Comparison of ENCODE assay signal across 17 mouse cellular contexts in genomic region chr6:87745301-87745700, GRCm38 (mm10). TPM values are rescaled to one million over a fixed set of nuclear protein-coding genes. Genes with fewer than 3 reads are reported as not detected.
DNase-seq lines count a peak whose midpoint lies in the region; ATAC-seq lines count a peak whose summit lies in the region.
"Had no signal": no experiment of that assay in that cellular context is flagged by ENCODE, and none has a peak within 500 bp of the region (broad histone marks: within the 10 kb centered on the region; RNA-seq: fewer than 3 reads in every experiment).

No protein-coding gene starts in this region.

- intact Hi-C loops in gastrocnemius, postnatal 36 days (cut with DNase I) = no loop called here

- peaks cover 100% of the 10 kb centered on the region for H3K4me1 ChIP-seq in megakaryocyte, embryonic 14.5 days
- H3K4me1 ChIP-seq in lung, embryonic 15.5 days = peaks cover 36% of the 10 kb centered on the region
- H3K4me1 ChIP-seq in forebrain, embryonic 14.5 days (ENCODE audit: control insufficient read depth, insufficient read depth, low read length) = no peaks in the 10 kb centered on the region
- H3K4me1 ChIP-seq: midbrain, embryonic 15.5 days; neural tube, embryonic 13.5 days had no signal

- WGBS in lung, embryonic 15.5 days = 20% methylated on average over 1 of the region's 1 CpGs
- 46% methylated on average over 1 of the region's 1 CpGs for WGBS in forebrain, embryonic 14.5 days

- H3K27ac ChIP-seq in lung, embryonic 15.5 days = peak overlapping the region; percentile 24; the same call in 1 of the 2 replicates
- no peak overlapping the region for H3K27ac ChIP-seq in forebrain, embryonic 14.5 days (ENCODE audit: low read depth, low read length)
- H3K27ac ChIP-seq: layer of hippocampus, adult 2 months; midbrain, embryonic 15.5 days; neural tube, embryonic 13.5 days had no signal

- peaks cover 64% of the 10 kb centered on the region for H3K36me3 ChIP-seq in megakaryocyte, embryonic 14.5 days (replicated peaks; ENCODE audit: low read length)
- no peaks in the 10 kb centered on the region for H3K36me3 ChIP-seq in lung, embryonic 15.5 days
- no peaks in the 10 kb centered on the region for H3K36me3 ChIP-seq in forebrain, embryonic 14.5 days (ENCODE audit: control insufficient read depth, insufficient read depth, low read length)
- H3K36me3 ChIP-seq: midbrain, embryonic 15.5 days; neural tube, embryonic 13.5 days had no signal

- no peak overlapping the region for H3K9ac ChIP-seq in lung, embryonic 15.5 days
- H3K9ac ChIP-seq in forebrain, embryonic 14.5 days (ENCODE audit: low read length) = no peak overlapping the region
- H3K9ac ChIP-seq: forebrain, postnatal 0 days; lung, embryonic 14.5 days; midbrain, embryonic 15.5 days; neural tube, embryonic 13.5 days had no signal

- H3K4me2 ChIP-seq in lung, embryonic 15.5 days = no peak overlapping the region
- no peak overlapping the region for H3K4me2 ChIP-seq in forebrain, embryonic 14.5 days (ENCODE audit: low read length)
- H3K4me2 ChIP-seq: lung, embryonic 14.5 days; midbrain, embryonic 15.5 days; neural tube, embryonic 13.5 days had no signal

- H3K9me3 ChIP-seq in megakaryocyte, embryonic 14.5 days = no peaks in the 10 kb centered on the region
- H3K9me3 ChIP-seq in lung, embryonic 15.5 days = no peaks in the 10 kb centered on the region
- H3K9me3 ChIP-seq in forebrain, embryonic 14.5 days (replicated peaks; ENCODE audit: control insufficient read depth, low read length) = no peaks in the 10 kb centered on the region
- H3K9me3 ChIP-seq: midbrain, embryonic 15.5 days; neural tube, embryonic 13.5 days had no signal

- no peak for ATAC-seq in megakaryocyte, adult 5-6 weeks (ENCODE audit: poor library complexity, severe bottlenecking)
- ATAC-seq in lung, embryonic 15.5 days (ENCODE audit: borderline replicate concordance, extremely low read depth, low FRiP score, low TSS enrichment) = no peak
- no peak for ATAC-seq in forebrain, embryonic 14.5 days
- ATAC-seq: forebrain, postnatal 0 days; hindbrain, embryonic 16.5 days; midbrain, embryonic 15.5 days; Patski had no signal

- H3K27me3 ChIP-seq in megakaryocyte, embryonic 14.5 days (replicated peaks) = no peaks in the 10 kb centered on the region
- no peaks in the 10 kb centered on the region for H3K27me3 ChIP-seq in lung, embryonic 15.5 days
- H3K27me3 ChIP-seq in forebrain, embryonic 14.5 days (replicated peaks; ENCODE audit: control insufficient read depth, insufficient read depth, low read length) = no peaks in the 10 kb centered on the region
- H3K27me3 ChIP-seq: midbrain, embryonic 15.5 days; neural tube, embryonic 13.5 days; Patski had no signal

- H3K4me3 ChIP-seq in megakaryocyte, embryonic 14.5 days (replicated peaks) = peak overlapping the region; percentile 52
- no peak overlapping the region for H3K4me3 ChIP-seq in lung, embryonic 15.5 days
- H3K4me3 ChIP-seq in forebrain, embryonic 14.5 days (ENCODE audit: low read depth, low read length) = no peak overlapping the region
- H3K4me3 ChIP-seq: layer of hippocampus, adult 2 months; midbrain, embryonic 15.5 days; neural tube, embryonic 13.5 days had no signal

- DNase-seq in gastrocnemius, adult 18-20 months (ENCODE audit: low spot score) = peak; percentile 23
- DNase-seq in gastrocnemius, postnatal 36 days = no peak
- no peak for DNase-seq in forebrain, embryonic 14.5 days (ENCODE audit: low spot score)
- no peak for DNase-seq in Muller cell, postnatal 12 days (ENCODE audit: inconsistent ontology term)
- no peak for DNase-seq in heart, adult 8-10 months (ENCODE audit: low spot score)
- DNase-seq: B cell, adult 2 months; cerebellum, adult 11 months; forebrain, postnatal 0 days had no signal

RNA-seq across cellular contexts. Expression of gene Efcc1, which starts 14.6 kb away (rescaled TPM):
- total RNA-seq in gastrocnemius, adult 18-20 months (2021) = under 1 TPM; 0.66 to 0.74 TPM
- total RNA-seq in gastrocnemius, postnatal 36 days (2021) = under 1 TPM; 0.81 to 0.84 TPM
- polyA plus RNA-seq in megakaryocyte, embryonic 14.5 days (2012; ENCODE audit: insufficient read depth, low replicate concordance) = 1.2 TPM in 1 of 2 replicates, not detected in the other
- total RNA-seq in megakaryocyte, adult 5-6 weeks (2015) = 0.39 TPM in 1 of 2 replicates, not detected in the other
- total RNA-seq in megakaryocyte, adult 5-6 weeks (2017) = not detected in 2 replicates
- polyA plus RNA-seq in lung, embryonic 15.5 days (2015; fragmentation: Nextera tagmentation; extraction: Ambion mirVana) = 5.4 and 6.0 TPM in 2 replicates
- polyA plus RNA-seq in forebrain, embryonic 14.5 days (2014; fragmentation: Nextera tagmentation; extraction: Ambion mirVana) = 0.89 and 2.0 TPM in 2 replicates
- total RNA-seq in heart, adult 8-10 months (2022) = 1 to 10 TPM in 3 of 4 experiments, under 1 TPM in 1; 0.53 to 1.2 (median 1.1) TPM

RNA-seq across cellular contexts. Expression of gene Gp9, which starts 32.6 kb away (rescaled TPM):
- not detected for total RNA-seq in gastrocnemius, adult 18-20 months (2021)
- not detected for total RNA-seq in gastrocnemius, postnatal 36 days (2021)
- polyA plus RNA-seq in megakaryocyte, embryonic 14.5 days (2012; ENCODE audit: insufficient read depth, low replicate concordance) = 2,862 and 6,438 TPM in 2 replicates
- 0.16 and 1.2 TPM in 2 replicates for total RNA-seq in megakaryocyte, adult 5-6 weeks (2015)
- 0.59 TPM in 1 of 2 replicates, not detected in the other for total RNA-seq in megakaryocyte, adult 5-6 weeks (2017)
- 3.9 and 4.7 TPM in 2 replicates for polyA plus RNA-seq in lung, embryonic 15.5 days (2015; fragmentation: Nextera tagmentation; extraction: Ambion mirVana)
- 0.47 and 0.94 TPM in 2 replicates for polyA plus RNA-seq in forebrain, embryonic 14.5 days (2014; fragmentation: Nextera tagmentation; extraction: Ambion mirVana)
- total RNA-seq in heart, adult 8-10 months (2022) = 1 to 10 TPM in 3 of 4 experiments, under 1 TPM in 1; 0.81 to 3.6 (median 1.6) TPM
- polyA plus RNA-seq: Patski had no signal
